Mouse (Mus musculus) CH12.LX (cell line): Measurements from ENCODE around the gene Gm11114. TPM values are rescaled to one million over a fixed set of nuclear protein-coding genes. Genes with fewer than 3 reads are reported as not detected.

Experiments used
- DNase-seq: peaks from one replicate; pipeline ENCODE4 v3.0.0-alpha.2; 2013; ENCODE audit errors: extremely low read depth
- H3K27ac ChIP-seq: 2 replicates; pipeline ENCODE4 v1.5.1; 2012; ENCODE audit warnings: low read depth, mild to moderate bottlenecking, control low read depth, moderate library complexity; ENCODE audit not compliant: insufficient read depth
- H3K27me3 ChIP-seq: replicated peaks from 2 replicates; pipeline ENCODE3; 2012; ENCODE audit warnings: inconsistent platforms
- H3K36me3 ChIP-seq, 2 experiments: replicated peaks in 1 of 2; 2 replicates each; pipeline versions ENCODE3 to v1.6.1; 2012; ENCODE audit warnings: inconsistent platforms in 1 of 2, low read length in 1 of 2, mild to moderate bottlenecking in 1 of 2, mixed read lengths in 1 of 2, moderate library complexity in 1 of 2; ENCODE audit not compliant: control insufficient read depth in 1 of 2, insufficient read depth in 1 of 2
- H3K4me1 ChIP-seq, 2 experiments: 2 replicates each; pipeline ENCODE4 v1.6.1; 2012; ENCODE audit warnings: inconsistent platforms in 1 of 2, moderate library complexity in 1 of 2; ENCODE audit not compliant: insufficient read depth in 2 of 2, control insufficient read depth in 1 of 2
- H3K4me2 ChIP-seq: 2 replicates; pipeline ENCODE4 v1.6.1; 2012; ENCODE audit warnings: low read depth, mild to moderate bottlenecking, control low read depth; ENCODE audit not compliant: poor library complexity, insufficient read depth, severe bottlenecking
- H3K4me3 ChIP-seq, 3 experiments: fragments of 150-350 bp in 1 of 3; sonication (generic) in 1 of 3; replicated peaks in 1 of 3; 2 replicates each; pipeline versions ENCODE3 to v1.5.1; 2011 to 2012; ENCODE audit warnings: low read depth in 2 of 3, low read length in 2 of 3, mild to moderate bottlenecking in 2 of 3, moderate library complexity in 2 of 3, control low read depth in 1 of 3, improper control_type of control experiment in 1 of 3, inconsistent platforms in 1 of 3, mixed read lengths in 1 of 3; ENCODE audit not compliant: poor library complexity in 1 of 3
- H3K79me2 ChIP-seq: replicated peaks from 2 replicates; pipeline ENCODE4 v1.6.1; 2012; ENCODE audit warnings: mild to moderate bottlenecking, moderate library complexity; ENCODE audit not compliant: control insufficient read depth, poor library complexity, insufficient read depth, severe bottlenecking; ENCODE audit errors: extremely low read depth
- H3K9ac ChIP-seq: 2 replicates; pipeline ENCODE4 v1.6.1; 2012; ENCODE audit warnings: low read depth, mild to moderate bottlenecking, control low read depth, moderate library complexity; ENCODE audit not compliant: insufficient read depth
- H3K9me3 ChIP-seq: replicated peaks from 2 replicates; pipeline ENCODE3; 2012; ENCODE audit warnings: low read length, inconsistent platforms, mixed read lengths
- BHLHE40 ChIP-seq: IDR thresholded peaks from 2 replicates; pipeline ENCODE4 v1.6.1; 2011; ENCODE audit warnings: mild to moderate bottlenecking, low read depth, low read length, improper control_type of control experiment
- CHD1 ChIP-seq: IDR thresholded peaks from 2 replicates; pipeline ENCODE4 v1.6.1; 2012; ENCODE audit warnings: low read depth, low read length, improper control_type of control experiment, inconsistent platforms
- CHD2 ChIP-seq: IDR thresholded peaks from 2 replicates; pipeline ENCODE4 v1.6.1; 2011; ENCODE audit warnings: low read length, improper control_type of control experiment
- E2F4 ChIP-seq: IDR thresholded peaks from 2 replicates; pipeline ENCODE4 v1.6.1; 2011; ENCODE audit warnings: low read depth, low read length, improper control_type of control experiment; ENCODE audit not compliant: insufficient replicate concordance
- ELF1 ChIP-seq: IDR thresholded peaks from 2 replicates; pipeline ENCODE4 v1.6.1; 2014; ENCODE audit warnings: low read depth, mild to moderate bottlenecking, inconsistent platforms, low read length, improper control_type of control experiment
- EP300 ChIP-seq: IDR thresholded peaks from 2 replicates; pipeline ENCODE4 v1.6.1; 2011; ENCODE audit warnings: low read length, improper control_type of control experiment
- ETS1 ChIP-seq: conservative IDR thresholded peaks from 2 replicates; pipeline ENCODE4 v1.6.1; 2012; ENCODE audit warnings: low read depth, mild to moderate bottlenecking, inconsistent platforms, low read length, improper control_type of control experiment, moderate library complexity
- GABPA ChIP-seq: IDR thresholded peaks from 2 replicates; pipeline ENCODE4 v1.6.1; 2012; ENCODE audit warnings: low read depth, low read length, improper control_type of control experiment, inconsistent platforms; ENCODE audit not compliant: insufficient replicate concordance
- HCFC1 ChIP-seq: IDR thresholded peaks from 2 replicates; pipeline ENCODE4 v1.6.1; 2012; ENCODE audit warnings: low read depth, mild to moderate bottlenecking, inconsistent platforms, low read length, improper control_type of control experiment
- IRF4 ChIP-seq: IDR thresholded peaks from 2 replicates; pipeline ENCODE4 v1.6.1; 2014; ENCODE audit warnings: low read depth, mild to moderate bottlenecking, inconsistent platforms, low read length, improper control_type of control experiment
- JUN ChIP-seq: IDR thresholded peaks from 2 replicates; pipeline ENCODE4 v1.6.1; 2011; ENCODE audit warnings: low read depth, mild to moderate bottlenecking, low read length, improper control_type of control experiment, moderate library complexity; ENCODE audit not compliant: insufficient read depth
- JUND ChIP-seq: conservative IDR thresholded peaks from 2 replicates; pipeline ENCODE4 v1.6.1; 2011; ENCODE audit warnings: low read depth, low read length, improper control_type of control experiment
- KAT2A ChIP-seq: IDR thresholded peaks from 2 replicates; pipeline ENCODE4 v1.6.1; 2012; ENCODE audit warnings: low read length, improper control_type of control experiment, inconsistent platforms; ENCODE audit not compliant: insufficient replicate concordance
- MAX ChIP-seq: IDR thresholded peaks from 2 replicates; pipeline ENCODE4 v1.6.1; 2011; ENCODE audit warnings: low read length, improper control_type of control experiment
- MAZ ChIP-seq: IDR thresholded peaks from 2 replicates; pipeline ENCODE4 v1.6.1; 2012; ENCODE audit warnings: low read depth, mild to moderate bottlenecking, inconsistent platforms, low read length, improper control_type of control experiment, moderate library complexity
- MEF2A ChIP-seq: IDR thresholded peaks from 2 replicates; pipeline ENCODE4 v1.6.1; 2014; ENCODE audit warnings: low read depth, mild to moderate bottlenecking, inconsistent platforms, low read length, improper control_type of control experiment, borderline replicate concordance
- MXI1 ChIP-seq: IDR thresholded peaks from 2 replicates; pipeline ENCODE4 v1.6.1; 2011; ENCODE audit warnings: mild to moderate bottlenecking, low read depth, low read length, improper control_type of control experiment
- MYC ChIP-seq: IDR thresholded peaks from 2 replicates; pipeline ENCODE4 v1.6.1; 2011; ENCODE audit warnings: low read depth, mild to moderate bottlenecking, improper control_type of control experiment, low read length
- NELFE ChIP-seq: IDR thresholded peaks from 2 replicates; pipeline ENCODE4 v1.6.1; 2011; ENCODE audit warnings: low read depth, low read length, improper control_type of control experiment
- NRF1 ChIP-seq: IDR thresholded peaks from 2 replicates; pipeline ENCODE4 v1.6.1; 2014; ENCODE audit warnings: low read depth, mild to moderate bottlenecking, inconsistent platforms, low read length, improper control_type of control experiment, moderate library complexity
- PAX5 ChIP-seq: IDR thresholded peaks from 2 replicates; pipeline ENCODE4 v1.6.1; 2012; ENCODE audit warnings: low read length, inconsistent platforms, mixed read lengths
- POLR2A ChIP-seq: IDR thresholded peaks from 2 replicates; pipeline ENCODE4 v1.6.1; 2011; ENCODE audit warnings: low read depth, mild to moderate bottlenecking, improper control_type of control experiment, low read length
- POLR2AphosphoS2 ChIP-seq: IDR thresholded peaks from 2 replicates; pipeline ENCODE4 v1.6.1; 2011; ENCODE audit warnings: low read depth, low read length, improper control_type of control experiment
- RAD21 ChIP-seq: IDR thresholded peaks from 2 replicates; pipeline ENCODE4 v1.6.1; 2011; ENCODE audit warnings: low read depth, mild to moderate bottlenecking, low read length, improper control_type of control experiment, moderate library complexity
- RCOR1 ChIP-seq: conservative IDR thresholded peaks from 2 replicates; pipeline ENCODE4 v1.6.1; 2012; ENCODE audit warnings: low read depth, mild to moderate bottlenecking, inconsistent platforms, low read length, improper control_type of control experiment
- SIN3A ChIP-seq: IDR thresholded peaks from 2 replicates; pipeline ENCODE4 v1.6.1; 2012; ENCODE audit warnings: low read length, improper control_type of control experiment, inconsistent platforms
- SMC3 ChIP-seq: IDR thresholded peaks from 2 replicates; pipeline ENCODE4 v1.6.1; 2011; ENCODE audit warnings: low read depth, low read length, improper control_type of control experiment
- TBP ChIP-seq: conservative IDR thresholded peaks from 2 replicates; pipeline ENCODE4 v1.6.1; 2011; ENCODE audit warnings: low read depth, low read length, improper control_type of control experiment
- TCF12 ChIP-seq: IDR thresholded peaks from 2 replicates; pipeline ENCODE4 v1.6.1; 2014; ENCODE audit warnings: low read depth, mild to moderate bottlenecking, inconsistent platforms, low read length, improper control_type of control experiment
- UBTF ChIP-seq: IDR thresholded peaks from 2 replicates; pipeline ENCODE4 v1.6.1; 2012; ENCODE audit warnings: low read depth, mild to moderate bottlenecking, inconsistent platforms, low read length, improper control_type of control experiment, moderate library complexity
- USF1 ChIP-seq: IDR thresholded peaks from 2 replicates; pipeline ENCODE4 v1.6.1; 2014; ENCODE audit warnings: low read depth, mild to moderate bottlenecking, inconsistent platforms, low read length, improper control_type of control experiment
- USF2 ChIP-seq: conservative IDR thresholded peaks from 2 replicates; pipeline ENCODE4 v1.6.1; 2011; ENCODE audit warnings: low read depth, low read length, improper control_type of control experiment
- ZC3H11A ChIP-seq: IDR thresholded peaks from 2 replicates; pipeline ENCODE4 v1.6.1; 2012; ENCODE audit warnings: low read depth, mild to moderate bottlenecking, inconsistent platforms, low read length, improper control_type of control experiment
- ZKSCAN1 ChIP-seq: IDR thresholded peaks from 2 replicates; pipeline ENCODE4 v1.6.1; 2012; ENCODE audit warnings: low read depth, inconsistent platforms, low read length, improper control_type of control experiment, borderline replicate concordance
- ZMIZ1 ChIP-seq: IDR thresholded peaks from 2 replicates; pipeline ENCODE4 v1.6.1; 2012; ENCODE audit warnings: low read depth, mild to moderate bottlenecking, inconsistent platforms, low read length, improper control_type of control experiment
- ZNF384 ChIP-seq: IDR thresholded peaks from 2 replicates; pipeline ENCODE4 v1.6.1; 2012; ENCODE audit warnings: low read depth, low read length, improper control_type of control experiment, inconsistent platforms
- dilution Hi-C: fragments of 300-500 bp; cut with MboI; formaldehyde crosslinking; loops from 2 replicates; pipeline ENCODE4 v1.14.3; 2020; ENCODE audit warnings: low sequenced_read_pairs; ENCODE audit not compliant: extremely low pct_unique_long_range_greater_than_20kb, extremely low pct_ligation_motif_present
- in situ Hi-C: fragments of 300-500 bp; cut with MboI; formaldehyde crosslinking; loops from 3 replicates; pipeline ENCODE4 v1.14.3; 2019; ENCODE audit warnings: low sequenced_read_pairs, low pct_ligation_motif_present, low pct_unique_long_range_greater_than_20kb, mixed read lengths
- polyA plus RNA-seq: library from polyadenylated mRNA; unstranded; fragments of >175 nt; gene quantifications from 2 replicates; pipeline ENCODE4 v1.2.1, GENCODE M21; 2012; ENCODE audit warnings: low read depth; ENCODE audit not compliant: insufficient read length
- total RNA-seq, 2 experiments: library from RNA; depleted of rRNA; stranded (reverse); fragments of 300-350 nt in 1 of 2; fragments of >200 nt in 1 of 2; gene quantifications; 2 replicates each; pipeline ENCODE4 v1.2.3; 2012 to 2014

Gm11114 gene
- total and polyA plus RNA-seq, 3 experiments, result not detected

DNA sequence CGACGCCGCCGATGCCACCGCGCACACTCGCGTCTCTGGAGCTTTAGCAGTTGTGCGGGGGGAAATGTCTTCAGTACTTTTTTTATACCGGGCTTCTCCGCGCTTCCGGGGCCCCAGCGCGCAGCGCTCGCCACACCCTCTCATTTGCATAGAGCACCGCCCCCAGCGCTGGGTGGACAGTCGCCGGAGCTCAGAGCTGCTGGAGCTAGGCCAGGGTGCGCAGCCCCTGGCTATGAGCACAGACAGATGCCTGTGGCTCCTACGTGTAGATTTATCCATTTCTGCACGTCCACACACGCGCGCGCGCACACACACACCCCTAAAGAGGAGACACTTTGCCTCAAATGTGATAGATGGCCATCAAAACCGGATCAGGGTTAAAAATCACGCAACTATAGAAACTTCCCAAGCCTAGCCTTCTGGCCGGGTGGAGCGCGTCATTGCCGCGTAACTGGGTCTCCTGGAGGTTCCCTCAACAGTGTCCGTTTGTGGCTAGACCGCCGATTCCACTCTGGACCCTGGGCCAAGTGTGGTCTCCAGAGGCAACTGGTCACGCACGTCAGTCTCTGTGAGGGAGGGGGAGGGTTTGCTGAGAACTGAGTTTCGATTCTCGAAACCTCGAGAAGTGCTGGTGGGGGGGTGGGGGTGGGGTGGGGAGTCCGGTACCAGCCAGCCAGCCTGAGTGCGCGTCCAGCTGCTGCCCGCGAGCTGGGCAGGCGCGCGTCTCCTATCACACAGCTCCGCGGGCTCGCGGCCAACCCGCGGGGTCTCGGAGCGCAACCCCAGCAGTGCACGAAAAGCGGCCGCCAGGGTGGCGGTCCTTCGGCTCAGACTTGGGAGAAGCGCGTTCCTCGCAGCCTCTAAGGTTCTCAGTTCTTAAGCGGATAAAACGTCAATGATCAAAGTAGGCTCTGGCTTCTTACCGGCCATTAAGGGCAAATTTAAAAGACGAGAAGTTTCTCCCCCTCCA lies 15.0 kb downstream of the Gm11114 start, which contains the start of gene Tent5a (continued):
- TF ChIP-seq EP300, result no peak

DNA sequence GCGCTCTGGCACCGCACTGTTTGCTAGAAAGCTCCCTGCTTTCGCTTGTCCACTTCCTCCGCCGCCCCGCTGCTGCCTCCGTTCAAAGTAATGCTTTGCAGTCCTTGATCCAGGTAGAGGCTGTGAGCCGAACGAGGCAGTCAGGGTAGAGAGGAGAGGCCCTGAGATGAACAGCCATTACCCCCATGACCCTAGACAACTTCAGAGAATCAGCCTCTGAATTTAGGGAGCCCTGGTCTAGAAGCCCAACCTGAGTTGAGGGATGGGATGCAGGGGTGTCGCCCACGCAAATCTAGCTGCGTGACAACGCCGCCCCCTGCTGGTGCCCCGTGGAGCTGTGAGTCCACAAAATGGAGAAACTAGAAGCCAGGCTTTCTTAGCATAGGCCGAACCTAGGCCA lies 15.7 kb downstream of the Gm11114 start:
- in situ Hi-C loops, result loop anchor here (25.0 kb wide), 2 partner anchors 259 to 1366 kb away; no protein-coding TSS in a partner anchor
- dilution Hi-C loops, result no loop called here
- peak; percentile 83 for DNase-seq
- peak overlapping the region; percentile 64 for H3K4me2 ChIP-seq
- H3K4me3 ChIP-seq, result peak overlapping the region; percentile 60 to 84 (median 70)
- no peaks in the 10 kb centered on the region for H3K27me3 ChIP-seq
- H3K27ac ChIP-seq, result peak overlapping the region; percentile 47
- H3K9me3 ChIP-seq, result peaks cover 5% of the 10 kb centered on the region
- H3K79me2 ChIP-seq, result peaks cover 3% of the 10 kb centered on the region
- H3K36me3 ChIP-seq, result peaks cover 3 to 11% of the 10 kb centered on the region in 2 experiments
- peaks cover 11 to 30% of the 10 kb centered on the region in 2 experiments for H3K4me1 ChIP-seq
- H3K9ac ChIP-seq, result peak overlapping the region; percentile 50
- TF ChIP-seq ETS1 (no peak; the same call in 1 of the 2 replicates), SMC3 (peak; percentile 88), NELFE (no peak), HCFC1 (no peak), ZMIZ1 (no peak), POLR2A (no peak), RCOR1 (no peak), TBP (no peak), PAX5 (no peak), MAX (no peak), ZNF384 (no peak), MYC (no peak; the same call in 1 of the 2 replicates), GABPA (no peak), SIN3A (no peak), EP300 (no peak), ELF1 (no peak), POLR2AphosphoS2 (no peak), ZKSCAN1 (no peak), MEF2A (no peak), E2F4 (no peak), JUN (no peak), USF1 (no peak), MXI1 (no peak; the same call in 1 of the 2 replicates), MAZ (no peak), NRF1 (no peak), BHLHE40 (no peak), TCF12 (peak; percentile 31; the same call in 1 of the 2 replicates), UBTF (no peak), IRF4 (peak; percentile 48; the same call in 1 of the 2 replicates), CHD1 (no peak), CHD2 (no peak), RAD21 (peak; percentile 93), USF2 (no peak), ZC3H11A (peak; percentile 68), JUND (no peak), KAT2A (no peak)
